ENCODE assay signal across 8 mouse cellular contexts in genomic region chr14:18376206-18376605, GRCm38 (mm10). TPM values are rescaled to one million over a fixed set of nuclear protein-coding genes. Genes with fewer than 3 reads are reported as not detected.
DNase-seq lines count a peak whose midpoint lies in the region.
"Had no signal": no experiment of that assay in that cellular context is flagged by ENCODE, and none has a peak within 500 bp of the region (broad histone marks: within the 10 kb centered on the region; RNA-seq: fewer than 3 reads in every experiment).

No protein-coding gene starts in this region.

- DNase-seq in kidney, adult 11 months, result peak; percentile 49
- DNase-seq in kidney, postnatal 10 days, result no peak
- DNase-seq in brain, adult 2 months (ENCODE audit: low read depth, low spot score), result peak; percentile 21
- peak; percentile 26 for DNase-seq in gastrocnemius, postnatal 14 days
- peak; percentile 59 for DNase-seq in lung, postnatal 25 days (ENCODE audit: low spot score)
- no peak for DNase-seq in heart, adult 9 months (ENCODE audit: low spot score in 2 of 2)
- no peak for DNase-seq in left cerebral cortex, adult 9 months (ENCODE audit: low spot score in 2 of 2)
- DNase-seq: left cerebral cortex, postnatal 4 days had no signal

- intact Hi-C loops in gastrocnemius, postnatal 14 days (cut with DNase I; ENCODE audit: low total_unique reads), result no loop called here

RNA-seq across cellular contexts. Expression of gene Ube2e1, which starts 44.5 kb away (rescaled TPM):
- 100 to 1,000 TPM; 112 to 128 TPM for total RNA-seq in gastrocnemius, postnatal 14 days (2021)

Comparison
In these comparisons a context has a peak if more than half of its experiments do, and no peak if none do; other contexts are left out.
1. DNase-seq: peak in kidney, adult 11 months (single experiment), brain, adult 2 months (single experiment), gastrocnemius, postnatal 14 days (single experiment) and lung, postnatal 25 days (single experiment); none in kidney, postnatal 10 days (single experiment), heart, adult 9 months (0 of 2) and left cerebral cortex, adult 9 months (0 of 2).